Mouse (Mus musculus) heart, adult 2 months (tissue): ENCODE measurements around the gene Gstm4.

Experiments used
- CTCF ChIP-seq: fragments of 200-600 bp; IDR thresholded peaks from 2 replicates; pipeline ENCODE4 v1.8.1; 2022; ENCODE audit warnings: antibody characterized with exemption, mild to moderate bottlenecking, moderate library complexity
- EP300 ChIP-seq: fragments of 200-500 bp; IDR thresholded peaks from 2 replicates; pipeline ENCODE4 v1.6.1; 2011; ENCODE audit warnings: low read depth, low read length, control low read depth; ENCODE audit not compliant: insufficient read depth
- POLR2A ChIP-seq: fragments of 200-500 bp; IDR thresholded peaks from 2 replicates; pipeline ENCODE4 v1.6.1; 2011; ENCODE audit warnings: mild to moderate bottlenecking, low read depth, low read length, control low read depth; ENCODE audit not compliant: insufficient read depth

DNA sequence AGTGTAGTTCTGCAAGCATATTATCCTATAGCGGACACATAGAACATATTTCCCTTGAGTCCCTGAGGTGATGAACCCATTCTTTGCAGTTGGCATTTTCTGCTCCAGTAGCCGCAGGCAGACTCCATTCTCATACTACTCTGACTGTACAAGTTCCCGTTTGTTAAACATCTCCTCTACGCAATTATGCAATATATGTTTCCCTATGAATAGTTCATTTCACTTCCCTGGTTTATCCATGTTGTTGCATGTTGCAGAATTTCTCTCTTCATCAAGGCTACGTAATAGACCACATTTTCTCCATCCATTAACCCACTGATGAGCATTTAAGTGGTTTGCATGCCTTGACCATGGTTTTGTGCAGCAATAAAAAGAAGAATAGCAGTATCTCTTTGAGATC is 5.8 kb upstream of the Gstm4 start:
- TF ChIP-seq POLR2A, result no peak
- no peak for TF ChIP-seq CTCF
- TF ChIP-seq EP300, result no peak
